Mouse (Mus musculus) T-helper 17 cell (primary cell): ENCODE results near the gene Gpc2.

Experiments used
- in situ Hi-C, 2 experiments: fragments of 300-600 bp; cut with MboI, MseI; formaldehyde crosslinking; loops; 1 replicate in 1 of 2; 2 replicates in 1 of 2; pipeline ENCODE4 v1.15.1; 2025; ENCODE audit warnings: high pct_unique_total_duplicates in 2 of 2

Gpc2 gene

GRCm38 (mm10) chr5:138225700-138226099, 54.1 kb downstream of the Gpc2 start, which contains the start of gene Nxpe5:
TSS of gene Nxpe5 (plus strand) at chr5:138225898.
- in situ Hi-C loops, result no loop called here
